Mouse (Mus musculus): Measurements from ENCODE around the gene Mmp20.

GRCm38 (mm10) chr9:7659469-7660020 lies 31.5 kb downstream of the Mmp20 start:
- TF ChIP-seq CTCF (IDR thresholded peaks at IDR 0.05; ENCODE audit: low read depth) (no peak), EP300 (IDR thresholded peaks at IDR 0.05; ENCODE audit: low read depth) (no peak)
